Mouse (Mus musculus): ENCODE results near the gene Gm12258. TPM values are rescaled to one million over a fixed set of nuclear protein-coding genes. Genes with fewer than 3 reads are reported as not detected.

The Gm12258 gene
- 10 to 100 TPM in 1 of 2 experiments, 1 to 10 TPM in 1; 5.7 to 14.9 TPM for total RNA-seq (2023)

GRCm38 (mm10) chr11:58846919-58847461 is at the start of gene Gm12258:
Gm12258 (plus strand) TSS chr11:58847158.

GRCm38 (mm10) chr11:58801558-58802228 is 45.3 kb upstream of the Gm12258 start, which contains the start of gene Fam183b:
Fam183b (minus strand) TSS chr11:58801960.

GRCm38 (mm10) chr11:58814700-58815099 is 32.3 kb upstream of the Gm12258 start, which contains the start of gene Olfr313:
Olfr313 (plus strand) TSS chr11:58815000.

GRCm38 (mm10) chr11:58828937-58829336 is 18.0 kb upstream of the Gm12258 start, which contains the start of gene Olfr312:
Olfr312 (plus strand) TSS chr11:58829237.

GRCm38 (mm10) chr11:58838951-58839350 is 8.0 kb upstream of the Gm12258 start, which contains the start of gene Olfr311:
Olfr311 (plus strand) TSS chr11:58839251.

GRCm38 (mm10) chr11:58867039-58867953 is 20.3 kb downstream of the Gm12258 start, which contains the start of gene 2810021J22Rik:
2810021J22Rik (plus strand) TSS chr11:58867216.

GRCm38 (mm10) chr11:58903511-58904409 is 56.8 kb downstream of the Gm12258 start, which contains the start of gene Zfp39:
Zfp39 (minus strand) TSS chr11:58904225.

Other genes starting within 250 kb of the Gm12258 start
- gene 2210407C18Rik, start 231.1 kb upstream of the Gm12258 start, total RNA-seq (2023) = not detected
- not detected for gene Olfr323, start 216.7 kb upstream of the Gm12258 start, total RNA-seq (2023)
- not detected for gene Trim58, start 206.7 kb upstream of the Gm12258 start, total RNA-seq (2023)
- not detected for gene Olfr322, start 188.4 kb upstream of the Gm12258 start, total RNA-seq (2023)
- not detected for gene Olfr320, start 166.1 kb upstream of the Gm12258 start, total RNA-seq (2023)
- gene Olfr319, start 148.0 kb upstream of the Gm12258 start, total RNA-seq (2023) = not detected
- under 1 TPM; 0.67 to 0.86 TPM for gene Olfr318, start 123.1 kb upstream of the Gm12258 start, total RNA-seq (2023)
- gene Olfr317, start 107.9 kb upstream of the Gm12258 start, total RNA-seq (2023) = not detected
- not detected for gene Olfr316, start 94.4 kb upstream of the Gm12258 start, total RNA-seq (2023)
- not detected for gene Olfr315, start 74.0 kb upstream of the Gm12258 start, total RNA-seq (2023)
- gene Olfr314, start 64.2 kb upstream of the Gm12258 start, total RNA-seq (2023) = not detected
- not detected for gene Fam183b, start 45.2 kb upstream of the Gm12258 start, total RNA-seq (2023)
- not detected for gene Olfr313, start 32.2 kb upstream of the Gm12258 start, total RNA-seq (2023)
- gene Olfr312, start 17.9 kb upstream of the Gm12258 start, total RNA-seq (2023) = not detected
- gene Olfr311, start 7.9 kb upstream of the Gm12258 start, total RNA-seq (2023) = not detected
- gene 2810021J22Rik, start 20.1 kb downstream of the Gm12258 start, total RNA-seq (2023) = 10 to 100 TPM in 1 of 2 experiments, 1 to 10 TPM in 1; 8.1 to 10.5 TPM
- 10 to 100 TPM; 14.8 to 18.2 TPM for gene Zfp39, start 57.1 kb downstream of the Gm12258 start, total RNA-seq (2023)
- gene Btnl10, start 70.8 kb downstream of the Gm12258 start, total RNA-seq (2023) = not detected
- 100 to 1,000 TPM; 126 to 142 TPM for gene Rnf187, start 91.8 kb downstream of the Gm12258 start, total RNA-seq (2023)
- gene Hist3h2ba, start 101.8 kb downstream of the Gm12258 start, total RNA-seq (2023) = 10 to 100 TPM; 15.2 to 21.8 TPM
- gene Hist3h2a, start 107.5 kb downstream of the Gm12258 start, total RNA-seq (2023) = 10 to 100 TPM; 60.7 to 79.3 TPM
- gene Trim17, start 107.5 kb downstream of the Gm12258 start, total RNA-seq (2023) = under 1 TPM; 0.21 to 0.35 TPM
- gene Trim11, start 130.9 kb downstream of the Gm12258 start, total RNA-seq (2023) = 100 to 1,000 TPM; 115 to 117 TPM